Mouse (Mus musculus) 416B (cell line): ENCODE results near the gene R3hdm4.

Experiments
- DNase-seq: peaks from one replicate; pipeline ENCODE4 v3.0.0; 2011; ENCODE audit warnings: low read depth

R3hdm4 gene

DNA sequence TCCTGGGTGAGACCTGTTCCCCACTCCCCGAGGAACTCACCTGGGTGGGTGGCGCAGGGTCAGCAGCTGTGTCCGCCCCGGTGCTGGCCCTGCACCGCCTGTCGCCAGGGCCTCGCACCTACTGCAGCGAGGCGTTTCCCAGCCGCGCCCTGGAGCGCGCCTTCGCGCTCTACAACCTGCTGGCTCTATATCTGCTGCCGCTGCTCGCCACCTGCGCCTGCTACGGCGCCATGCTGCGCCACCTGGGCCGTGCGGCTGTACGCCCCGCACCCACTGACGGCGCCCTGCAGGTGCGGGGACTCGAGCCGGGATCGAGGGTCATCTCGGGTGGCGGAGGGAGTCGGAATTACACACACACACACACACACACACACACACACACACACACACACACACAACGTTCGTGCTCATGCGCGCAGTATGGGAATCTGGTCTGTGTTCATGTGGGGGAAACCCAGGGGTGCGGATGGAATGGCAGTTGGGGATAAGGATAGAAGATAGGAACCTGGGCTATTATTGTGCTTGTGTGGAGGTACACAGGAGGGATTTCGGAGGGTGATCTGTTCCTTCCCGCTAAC lies at the start of gene R3hdm4:
Gene R3hdm4, minus strand, starts transcription at position 251 of the 578 bp plus-strand sequence.
- DNase-seq, result no peak

DNA sequence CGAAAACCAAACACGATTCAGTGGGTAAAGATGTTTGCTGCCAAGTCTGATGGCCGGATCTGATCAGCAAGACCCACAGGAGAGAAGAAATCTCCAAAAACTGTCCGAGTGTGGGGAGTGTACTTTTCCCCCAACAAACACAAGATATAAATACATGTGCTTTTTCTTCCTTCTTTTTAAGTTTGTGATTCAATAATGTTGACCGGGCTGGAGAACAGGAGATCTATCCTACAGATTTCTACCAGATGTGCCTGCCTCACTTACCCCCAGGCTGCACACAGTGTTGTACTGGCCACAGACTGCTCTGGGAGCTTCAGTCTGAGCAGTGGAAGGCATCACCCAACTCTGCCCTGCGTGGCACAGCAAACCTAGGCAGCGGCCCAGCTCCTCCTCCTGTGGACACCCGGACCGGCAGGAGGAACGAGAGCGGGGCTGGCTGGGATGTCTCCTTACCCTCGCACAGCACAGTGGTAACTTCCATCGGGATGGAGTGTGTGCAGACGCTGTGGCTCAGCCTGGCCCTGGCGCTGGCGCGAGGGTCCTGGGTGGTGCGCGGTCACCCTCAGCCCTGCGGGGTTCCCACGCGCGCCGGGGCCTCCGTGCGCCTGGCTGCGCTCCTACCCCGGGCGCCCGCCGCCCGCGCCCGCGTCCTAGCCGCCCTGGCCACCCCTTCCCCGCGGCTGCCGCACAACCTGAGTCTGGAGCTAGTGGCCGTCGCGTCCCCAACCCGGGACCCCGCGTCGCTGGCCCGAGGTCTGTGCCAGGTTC lies 49.6 kb upstream of the R3hdm4 start, which contains the start of gene Grin3b:
Gene Grin3b, plus strand, starts transcription at position 301 of the 768 bp plus-strand sequence.
- no peak for DNase-seq

DNA sequence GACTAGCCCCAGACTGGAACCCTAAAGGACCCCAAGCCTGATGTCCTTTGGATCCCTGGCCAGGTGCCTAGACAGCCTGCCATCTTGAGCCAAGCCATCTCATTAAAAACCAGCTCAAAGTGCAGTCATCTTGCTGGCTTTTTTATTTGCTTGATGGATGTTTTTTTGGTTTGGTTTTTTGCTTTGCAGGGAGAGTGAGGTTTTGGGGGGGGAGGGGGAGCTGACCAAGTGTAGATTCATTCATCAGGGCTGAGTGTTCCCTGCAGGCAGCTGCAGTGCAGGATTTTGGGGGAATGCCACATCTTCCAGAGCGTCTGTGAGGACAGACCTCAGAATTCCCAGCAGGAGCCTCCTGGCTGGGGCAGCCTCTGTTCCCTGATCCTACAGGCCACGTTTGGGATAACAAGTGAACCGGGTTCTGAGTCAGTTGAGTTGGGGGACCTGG lies 48.1 kb upstream of the R3hdm4 start:
- DNase-seq, result no peak

DNA sequence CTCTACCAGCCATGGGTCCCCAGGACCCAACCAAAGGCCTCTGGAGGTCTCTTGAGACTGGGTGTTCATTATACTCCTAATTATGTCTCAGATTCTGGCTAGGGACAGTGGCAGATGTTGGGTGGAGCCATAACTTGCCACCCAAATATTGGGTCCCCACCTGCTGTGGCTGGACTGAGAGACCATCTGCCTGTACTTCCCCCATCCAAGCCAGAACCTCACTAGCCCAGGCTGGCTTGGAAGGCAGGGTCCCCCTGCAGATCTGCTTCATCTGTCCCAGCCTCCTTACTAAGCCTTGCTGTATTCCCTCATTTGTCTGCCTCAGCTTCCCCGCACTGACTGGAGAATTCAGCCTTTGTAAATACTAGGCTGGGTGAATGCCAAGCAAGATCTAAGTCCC lies 47.2 kb upstream of the R3hdm4 start:
- DNase-seq, result no peak

DNA sequence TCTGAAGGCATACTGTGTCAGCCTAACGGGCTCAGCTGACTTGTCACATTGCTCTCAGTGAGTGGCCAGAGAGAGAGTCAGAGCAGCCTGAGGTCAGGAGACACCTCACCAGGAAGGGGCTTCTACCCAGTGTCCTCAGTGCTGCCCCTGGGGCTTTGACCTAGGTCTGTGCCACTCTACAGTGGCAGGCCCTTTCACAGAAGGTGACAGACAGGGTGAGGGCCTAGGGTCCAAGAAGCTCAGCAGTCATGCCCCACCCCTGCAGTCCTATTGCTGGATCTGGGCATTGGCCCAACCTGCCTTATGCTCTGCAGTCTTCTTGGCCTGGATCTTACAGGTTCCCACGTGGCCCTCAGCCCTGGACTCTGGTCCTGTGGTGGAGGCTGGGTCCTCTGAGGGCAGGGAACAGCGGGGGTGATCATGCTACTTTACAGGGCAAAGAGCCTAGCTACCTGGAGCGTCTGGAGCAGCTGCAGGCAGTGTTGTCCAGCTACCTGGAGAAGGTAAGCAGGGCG lies 45.9 kb upstream of the R3hdm4 start:
- no peak for DNase-seq

DNA sequence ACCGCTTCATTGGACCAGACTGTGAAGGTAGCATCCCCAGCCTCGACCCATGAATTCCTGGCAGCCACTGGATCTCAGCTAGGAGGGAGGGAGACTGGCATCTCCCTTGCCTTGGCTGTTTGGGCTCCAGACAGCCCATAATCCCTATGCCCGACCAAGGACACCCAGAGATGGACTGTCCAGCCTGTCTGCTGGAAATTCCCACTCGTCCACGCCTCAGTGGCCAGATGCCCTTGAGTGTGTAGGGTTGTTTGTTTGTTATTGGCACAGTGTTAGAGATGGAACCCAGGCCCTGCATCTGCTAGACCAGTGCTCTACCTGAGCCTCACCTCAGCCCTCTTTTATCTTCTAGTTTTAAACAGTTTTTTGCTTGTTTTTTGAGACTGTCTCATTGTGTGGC lies 44.3 kb upstream of the R3hdm4 start:
- DNase-seq, result no peak

DNA sequence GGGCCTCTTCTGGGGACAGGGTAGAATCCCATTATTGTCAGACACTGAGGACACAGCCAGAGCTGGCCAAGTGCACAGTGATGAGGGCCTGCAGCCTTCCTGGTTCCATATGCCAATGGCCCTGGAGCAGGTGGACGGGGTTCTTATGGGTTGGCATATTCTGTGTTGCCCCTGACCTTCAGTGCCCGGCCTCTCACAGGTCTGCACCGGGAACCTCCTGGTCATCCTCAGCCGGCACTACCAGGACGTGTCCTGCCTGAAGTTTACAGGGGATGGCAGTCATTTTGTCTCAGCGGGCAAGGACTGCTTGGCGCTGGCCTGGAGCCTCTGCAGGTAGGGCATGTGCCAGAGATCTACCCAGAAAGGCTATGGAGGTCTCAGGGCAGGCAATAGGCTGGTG lies 43.7 kb upstream of the R3hdm4 start:
- no peak for DNase-seq

DNA sequence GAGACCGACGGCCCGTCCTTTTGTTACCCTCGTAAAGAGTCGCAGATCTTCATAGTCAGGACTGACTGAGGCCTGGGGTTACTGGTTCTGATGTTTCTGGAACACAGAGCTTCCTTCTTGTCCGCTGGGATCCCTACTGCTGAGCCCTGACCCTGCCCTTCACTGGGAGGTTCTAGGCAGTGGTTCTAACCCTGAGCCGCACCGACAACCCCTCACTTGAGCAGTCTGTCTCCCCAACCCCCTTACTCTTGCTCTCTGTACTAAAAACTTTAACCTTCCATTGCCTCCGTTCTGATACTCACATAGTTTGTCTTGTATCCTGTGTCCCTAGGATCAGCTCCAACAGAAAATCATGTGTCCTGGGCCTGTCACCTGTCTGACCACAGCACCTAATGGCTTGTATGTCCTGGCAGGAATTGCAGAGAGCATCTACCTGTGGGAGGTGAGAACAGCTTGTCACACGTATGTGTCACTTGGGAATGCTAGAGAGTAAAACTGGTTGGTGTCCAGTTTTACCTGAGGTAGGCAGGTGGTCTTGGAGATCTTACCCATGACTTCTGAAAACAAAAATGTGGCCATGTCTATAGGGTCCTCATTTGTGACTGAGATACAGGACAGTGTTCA lies 39.8 kb upstream of the R3hdm4 start:
- DNase-seq, result peak; percentile 17

DNA sequence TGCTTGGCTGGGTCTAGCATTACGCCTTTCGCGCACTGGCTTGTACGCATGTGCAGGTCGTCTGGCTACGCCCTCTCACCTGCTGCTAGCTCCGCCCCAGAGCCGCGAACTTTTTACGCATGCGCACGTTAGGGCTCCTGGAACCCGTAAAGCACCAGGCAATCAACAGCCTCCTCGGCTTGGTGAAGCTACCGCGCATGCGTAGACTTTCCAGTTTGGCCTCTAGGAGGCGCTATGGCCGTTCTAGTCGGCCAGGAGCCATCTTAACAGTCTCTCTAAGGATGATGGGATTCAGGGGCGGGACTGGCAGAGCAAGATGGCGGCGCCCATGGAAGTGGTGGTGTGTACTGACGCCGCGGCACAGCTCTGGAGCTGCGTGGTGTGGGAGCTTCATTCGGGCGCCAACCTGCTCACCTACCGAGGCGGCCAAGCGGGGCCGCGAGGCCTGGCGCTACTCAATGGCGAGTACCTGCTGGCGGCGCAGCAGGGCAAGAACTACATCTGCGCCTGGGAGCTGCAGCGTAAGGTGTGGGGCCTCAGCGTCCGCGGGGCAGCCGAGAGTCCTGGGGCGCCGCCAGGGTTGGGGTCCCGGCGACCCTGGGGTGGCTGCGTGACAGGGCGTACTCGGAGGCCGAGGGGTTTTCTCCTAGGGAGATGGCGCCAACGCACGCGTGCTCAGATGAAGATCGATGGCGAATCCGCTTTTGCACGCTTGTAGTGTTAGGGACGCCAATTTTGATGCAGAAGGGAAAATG lies 39.0 kb upstream of the R3hdm4 start, which contains the start of gene Wdr18:
Gene Wdr18, plus strand, starts transcription at position 306 of the 755 bp plus-strand sequence.
- peak; percentile 100 for DNase-seq

DNA sequence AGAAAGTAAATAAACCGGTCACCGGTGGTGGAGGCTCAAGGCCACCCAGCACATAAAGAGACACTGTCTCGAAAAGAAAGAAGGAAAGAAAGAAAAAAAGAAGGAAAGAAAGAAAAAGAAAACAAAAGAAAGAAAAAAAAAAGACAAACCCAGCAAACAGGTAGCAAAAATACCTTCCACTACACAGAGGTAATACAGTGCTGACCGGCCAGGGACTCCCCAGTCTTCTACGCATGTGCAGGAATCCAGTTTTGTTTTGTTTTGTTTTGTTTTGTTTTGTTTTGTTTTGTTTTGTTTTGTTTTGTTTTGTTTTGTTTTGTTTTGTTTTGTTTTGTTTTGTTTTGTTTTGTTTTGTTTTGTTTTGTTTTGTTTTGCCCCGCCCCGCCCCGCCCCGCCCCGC lies 38.4 kb upstream of the R3hdm4 start:
- peak; percentile 57 for DNase-seq

DNA sequence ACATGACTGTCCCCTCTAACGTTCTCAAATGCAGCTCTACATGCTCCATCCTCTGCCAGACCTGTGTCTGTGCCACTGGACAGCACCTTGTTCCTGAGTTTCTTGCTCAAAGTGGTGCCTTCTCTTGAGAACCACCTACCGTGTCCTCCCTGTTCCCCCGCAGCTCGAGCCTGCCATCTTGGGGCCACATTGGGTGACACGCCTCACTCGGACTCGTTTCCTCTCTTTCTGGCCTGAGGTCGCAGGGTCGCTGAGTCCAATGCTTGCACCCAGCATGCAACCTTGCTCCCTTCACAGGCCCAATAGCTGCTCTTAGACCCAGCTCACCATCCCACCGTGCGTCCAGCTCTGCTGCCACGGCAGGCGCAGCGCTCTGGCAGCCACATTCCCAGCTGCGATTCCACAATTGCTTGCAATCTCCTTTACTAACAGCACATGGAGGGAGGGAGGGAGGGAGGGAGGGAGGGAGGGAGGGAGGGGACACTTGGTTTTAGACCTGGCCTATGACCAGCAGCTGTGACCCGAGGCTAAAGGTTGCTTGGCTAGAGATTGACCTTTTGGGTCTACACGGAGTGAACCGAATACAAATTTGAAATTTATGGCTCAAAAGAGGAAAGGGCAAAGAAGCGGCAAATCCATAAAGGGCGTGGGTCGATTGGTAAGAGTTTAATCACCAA lies 37.3 kb upstream of the R3hdm4 start:
- DNase-seq, result peak; percentile 82

DNA sequence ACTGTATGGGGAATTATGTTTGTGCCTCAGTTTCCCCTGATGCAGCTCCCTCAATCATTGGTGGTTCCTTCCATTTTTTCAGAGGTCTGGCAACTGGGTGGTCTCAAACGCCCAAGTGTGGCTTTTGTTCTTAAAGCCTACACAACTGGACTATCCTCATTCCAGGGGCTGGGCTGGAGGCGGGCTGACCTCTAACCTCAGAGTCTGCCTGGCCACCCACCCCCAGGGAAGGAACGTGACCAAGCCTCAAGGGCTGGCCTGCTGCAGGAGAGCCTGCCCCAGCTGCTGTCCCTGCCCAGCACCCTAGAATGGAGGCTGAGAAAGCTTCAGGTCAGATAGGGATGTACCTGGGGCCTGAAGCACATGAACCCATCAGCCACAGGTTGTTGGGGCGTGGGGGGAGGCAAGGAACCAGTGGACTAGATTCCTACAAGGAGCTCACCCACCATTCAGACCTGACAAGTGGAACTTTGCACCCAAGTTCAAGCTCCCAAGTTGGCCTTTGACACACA lies 35.7 kb upstream of the R3hdm4 start:
- DNase-seq, result no peak

DNA sequence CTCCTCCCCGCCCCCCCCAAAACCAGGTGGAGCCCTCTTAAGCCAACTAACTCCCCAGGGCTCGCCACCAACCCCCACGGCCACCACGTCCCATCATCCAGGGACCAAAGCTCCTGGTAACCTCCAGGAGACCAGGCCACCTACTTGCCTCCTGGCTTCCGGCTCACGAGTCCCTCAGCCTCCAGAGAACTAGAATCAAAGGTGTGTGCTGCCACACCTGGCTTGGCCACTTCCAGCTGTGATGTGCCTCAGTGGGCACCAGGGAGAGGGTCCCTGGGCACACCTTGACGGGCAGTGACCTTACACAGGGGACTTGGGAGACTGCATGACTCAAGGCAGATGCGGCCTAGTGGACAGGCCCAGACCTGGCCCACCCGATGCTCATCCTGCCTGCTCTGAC lies 34.7 kb upstream of the R3hdm4 start:
- no peak for DNase-seq

DNA sequence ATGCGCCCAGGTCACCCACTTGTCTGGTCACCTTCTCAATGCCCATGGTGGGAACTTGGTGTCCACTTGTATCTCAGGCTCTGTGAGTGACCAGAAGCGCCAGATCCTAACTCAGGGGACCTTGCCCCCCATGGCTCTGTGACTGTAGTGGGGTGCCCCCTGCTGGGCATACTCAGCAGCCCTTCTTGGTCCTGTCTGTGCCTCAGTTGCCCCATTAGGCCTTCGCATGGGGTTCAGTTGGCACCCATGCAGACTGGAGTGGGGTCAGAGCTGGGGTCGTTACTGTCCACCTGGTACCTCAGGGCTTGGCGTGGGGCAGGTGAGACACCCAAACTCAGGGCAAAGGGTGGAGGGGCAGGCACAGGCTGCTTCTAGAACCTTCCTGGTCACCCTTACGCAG lies 32.9 kb upstream of the R3hdm4 start:
- DNase-seq, result peak; percentile 50

DNA sequence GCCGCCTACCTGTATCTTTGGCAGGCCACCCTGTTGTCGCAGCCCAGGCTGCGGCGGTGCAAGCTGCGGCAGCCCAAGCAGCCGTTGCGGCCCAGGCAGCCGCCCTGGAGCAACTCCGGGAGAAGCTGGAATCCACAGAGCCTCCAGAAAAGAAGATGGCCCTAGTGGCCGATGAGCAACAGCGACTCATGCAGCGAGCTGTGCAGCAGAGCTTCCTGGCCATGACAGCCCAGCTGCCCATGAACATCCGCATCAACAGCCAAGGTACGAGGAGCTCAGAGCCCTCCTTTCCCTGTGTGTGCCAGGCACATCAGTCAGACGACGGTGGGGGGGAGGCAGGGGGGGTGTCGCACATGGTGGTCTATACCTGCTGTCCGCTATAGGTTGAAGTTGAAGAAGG lies 29.7 kb upstream of the R3hdm4 start:
- no peak for DNase-seq

DNA sequence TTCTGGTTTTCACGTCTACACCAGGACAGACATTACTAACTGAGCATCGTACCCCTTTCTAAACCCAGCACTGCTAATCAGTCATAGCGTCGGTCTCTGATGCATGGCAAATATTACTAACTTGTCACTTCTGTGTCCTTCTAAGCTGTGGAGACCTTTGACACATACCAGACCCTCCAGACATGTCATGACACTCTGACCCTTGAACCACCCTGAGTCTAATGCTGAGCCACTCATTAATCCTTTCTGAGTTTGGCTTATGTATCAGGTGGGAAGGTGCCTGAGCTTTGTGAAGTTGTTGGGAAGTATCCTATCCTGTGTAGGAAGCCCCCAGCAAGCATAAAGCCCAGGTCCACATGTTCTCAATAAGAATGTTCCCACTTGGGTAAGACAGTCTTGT lies 28.9 kb upstream of the R3hdm4 start:
- DNase-seq, result no peak

DNA sequence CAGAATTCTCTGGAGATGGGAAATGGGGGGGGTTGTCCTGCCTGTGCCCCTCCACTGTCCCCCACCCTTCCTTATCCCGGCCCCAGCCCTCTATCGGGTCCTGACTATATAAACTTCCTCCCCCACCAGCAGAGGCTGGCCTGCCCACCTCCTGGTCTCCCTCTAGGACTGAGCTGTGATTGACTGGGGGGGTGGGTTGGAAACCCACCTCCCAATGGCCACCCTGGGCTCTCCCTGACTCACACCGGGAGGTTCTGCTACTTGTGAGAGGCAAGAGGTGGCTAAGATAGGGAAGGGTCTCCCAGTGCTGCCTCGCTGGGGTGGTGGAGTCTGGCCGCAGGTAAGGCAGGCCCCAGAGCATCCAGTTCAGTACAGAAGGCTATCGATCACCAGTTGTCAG lies 26.5 kb upstream of the R3hdm4 start:
- DNase-seq, result no peak

DNA sequence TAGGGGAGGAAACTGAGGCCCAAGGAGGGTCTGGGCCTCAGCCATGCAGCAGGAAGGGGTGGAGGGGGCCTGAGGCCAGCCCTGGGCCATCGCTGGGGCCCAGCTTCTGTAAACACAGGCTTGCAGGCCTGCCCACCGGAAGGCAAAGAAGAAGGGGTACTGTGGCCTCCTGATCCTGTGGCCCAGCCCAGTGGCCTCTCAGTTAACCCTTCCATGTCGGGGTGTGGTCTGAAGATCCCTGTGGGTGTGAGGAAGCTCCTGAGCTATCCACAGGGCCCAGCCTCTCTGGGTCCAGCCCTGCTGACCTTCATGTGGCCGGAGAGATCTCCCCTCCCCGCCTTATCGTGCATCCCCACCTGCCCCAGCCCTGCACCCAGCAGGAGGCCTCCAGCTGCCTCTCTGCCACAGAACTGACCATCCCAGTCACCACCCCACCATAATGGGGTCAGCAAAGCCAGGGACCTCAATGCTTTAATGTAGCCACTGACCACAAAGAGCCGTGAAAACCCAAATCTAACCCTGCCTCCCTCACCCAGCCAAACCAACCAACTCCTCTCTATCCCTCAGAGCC lies 25.8 kb upstream of the R3hdm4 start:
- DNase-seq, result no peak

DNA sequence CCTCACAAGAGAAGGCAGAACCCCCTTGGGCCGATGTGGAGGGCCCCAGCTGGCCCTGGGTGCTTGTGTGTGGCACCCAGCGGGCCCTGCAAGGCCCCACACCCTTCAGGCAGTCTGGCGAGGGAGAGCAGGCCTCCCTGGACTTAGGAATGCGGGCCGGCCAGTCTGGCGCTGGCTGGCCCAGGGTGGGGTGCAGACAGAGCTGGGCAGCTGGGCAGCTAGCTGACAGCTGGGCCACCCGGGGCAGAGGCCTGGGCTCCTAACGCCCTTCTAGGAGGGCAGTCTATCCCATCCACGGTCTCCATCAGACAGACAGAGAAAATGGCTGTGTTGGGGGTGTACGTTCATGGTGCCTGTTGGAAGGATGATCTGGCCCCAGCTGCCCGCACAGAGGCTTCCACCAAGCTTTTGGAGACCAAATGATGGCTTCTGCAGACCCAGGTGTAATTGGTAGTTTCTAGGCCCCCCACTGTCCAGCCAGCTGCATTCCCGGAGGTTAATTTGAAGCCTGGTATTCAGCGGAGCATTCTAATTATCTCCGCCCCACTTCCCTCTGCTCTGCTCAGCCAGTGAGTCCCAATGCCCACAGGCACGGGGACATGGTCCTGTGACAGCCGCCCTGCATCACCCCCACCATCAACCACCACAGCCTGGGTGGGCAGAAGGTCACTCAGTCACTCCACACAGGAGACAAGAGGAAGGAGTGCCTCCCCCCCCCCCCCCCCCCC lies 24.7 kb upstream of the R3hdm4 start:
- DNase-seq, result no peak

DNA sequence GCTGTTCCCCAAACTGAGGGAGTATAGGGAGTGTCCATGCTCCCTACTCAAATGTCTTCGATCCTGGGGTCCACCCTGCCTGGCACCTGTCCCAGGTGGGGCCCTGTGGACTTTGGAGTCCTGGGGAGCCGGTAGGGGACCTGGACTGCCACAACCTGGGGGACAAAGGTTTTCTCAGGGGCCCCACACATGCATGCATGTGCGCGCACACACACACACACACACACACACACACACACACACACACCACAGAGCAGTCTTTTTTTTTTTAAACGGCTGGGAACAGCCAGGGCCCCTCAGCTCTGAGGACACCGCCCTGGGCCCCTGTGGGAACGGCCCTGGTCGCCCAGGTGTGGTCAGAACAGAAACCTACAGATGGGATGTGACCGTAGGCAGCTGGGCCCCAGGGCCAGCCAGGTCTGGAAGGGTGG lies 22.5 kb upstream of the R3hdm4 start:
- no peak for DNase-seq
